Mouse (Mus musculus) hindbrain, embryonic 15.5 days (tissue): ENCODE data around the gene Snip1. TPM values are rescaled to one million over a fixed set of nuclear protein-coding genes. Genes with fewer than 3 reads are reported as not detected.

ENCODE experiments used
- ATAC-seq: fragments of 200-750 bp; cut with Nextera tagmentation; 2 replicates; pipeline ENCODE4 v1.8.0; 2017; ENCODE audit warnings: low read depth, moderate number of reproducible peaks, moderate TSS enrichment; ENCODE audit not compliant: low FRiP score
- H3K27ac ChIP-seq: fragments of 300-500 bp; sonication (generic); replicated peaks from 2 replicates; pipeline ENCODE4 v1.5.1; 2015; ENCODE audit warnings: mild to moderate bottlenecking, inconsistent platforms
- H3K27me3 ChIP-seq: fragments of 300-500 bp; sonication (generic); 2 replicates; pipeline ENCODE4 v1.6.1; 2015; ENCODE audit warnings: control low read depth, inconsistent platforms
- H3K36me3 ChIP-seq: fragments of 300-500 bp; sonication (generic); 2 replicates; pipeline ENCODE4 v1.6.1; 2015; ENCODE audit warnings: control low read depth, inconsistent platforms
- H3K4me1 ChIP-seq: fragments of 300-500 bp; sonication (generic); replicated peaks from 2 replicates; pipeline ENCODE4 v1.6.1; 2015; ENCODE audit warnings: control low read depth, inconsistent platforms
- H3K4me2 ChIP-seq: fragments of 300-500 bp; sonication (generic); 2 replicates; pipeline ENCODE4 v1.6.1; 2015; ENCODE audit warnings: moderate library complexity, mild to moderate bottlenecking, inconsistent platforms
- H3K4me3 ChIP-seq: fragments of 300-500 bp; sonication (generic); 2 replicates; pipeline ENCODE4 v1.5.1; 2015; ENCODE audit warnings: mild to moderate bottlenecking, inconsistent platforms
- H3K9ac ChIP-seq: fragments of 300-500 bp; sonication (generic); 2 replicates; pipeline ENCODE4 v1.6.1; 2015; ENCODE audit warnings: inconsistent platforms
- H3K9me3 ChIP-seq: fragments of 300-500 bp; sonication (generic); 2 replicates; pipeline ENCODE4 v1.6.1; 2016; ENCODE audit warnings: control low read depth, inconsistent platforms
- WGBS: fragments of 180-500 bp; shearing (Covaris S2); methylation state at CpG from one replicate; pipeline ENCODE4 v1.1.7; 2015; 5-methylcytosine and 5-hydroxymethylcytosine counted together
- polyA plus RNA-seq: library from polyadenylated mRNA; unstranded; fragments of >200 nt; fragmentation: Nextera tagmentation; extraction: Ambion mirVana; gene quantifications from 2 replicates; pipeline ENCODE4 v1.2.1, GENCODE M21; 2015

Snip1 gene
- polyA plus RNA-seq, 1 experiment from 2014 or later = 22.7 TPM

GRCm38 (mm10) chr4:125063829-125064228, 2.6 kb upstream of the Snip1 start:
- H3K27ac ChIP-seq = no peak overlapping the region
- peaks cover 26% of the 10 kb centered on the region for H3K4me1 ChIP-seq
- 76% methylated on average over 8 of the region's 8 CpGs for WGBS
- 0 out of 2 replicates have a peak, but pooled peaks cover 3% of the 10 kb centered on the region for H3K36me3 ChIP-seq
- ATAC-seq = no peak
- H3K9me3 ChIP-seq = no peaks in the 10 kb centered on the region
- no peak overlapping the region for H3K4me2 ChIP-seq
- no peaks in the 10 kb centered on the region; the same call in 1 of the 2 replicates for H3K27me3 ChIP-seq
- H3K9ac ChIP-seq = no peak overlapping the region
- H3K4me3 ChIP-seq = no peak overlapping the region

- Histone ChIP-seq H3K4me1 (peaks cover 23% of the 10 kb centered on the region), H3K27me3 (no peaks in the 10 kb centered on the region; the same call in 1 of the 2 replicates), H3K4me2 (peak within 1 kb of the TSS; percentile 91), H3K36me3 (peaks cover 15% of the 10 kb centered on the region), H3K9ac (peak within 1 kb of the TSS; percentile 75), H3K27ac (peak within 1 kb of the TSS; percentile 74), H3K9me3 (no peaks in the 10 kb centered on the region), H3K4me3 (peak within 1 kb of the TSS; percentile 77)
- WGBS = 2% methylated on average over 26 of the region's 26 CpGs
- ATAC-seq = peak; percentile 49; the same call in 1 of the 2 replicates
Measured at GRCm38 (mm10) chr4:125065517-125066307, 760 bp upstream of the Snip1 start, which contains the start of gene Dnali1. Gene Dnali1, minus strand, starts transcription at chr4:125065703.

GRCm38 (mm10) chr4:125077700-125078099, 11.2 kb downstream of the Snip1 start:
- H3K36me3 ChIP-seq = peaks cover 25% of the 10 kb centered on the region
- H3K9ac ChIP-seq = no peak overlapping the region
- WGBS = 87% methylated on average over 2 of the region's 2 CpGs
- no peak overlapping the region for H3K27ac ChIP-seq
- no peaks in the 10 kb centered on the region for H3K4me1 ChIP-seq
- no peak for ATAC-seq
- no peak overlapping the region for H3K4me3 ChIP-seq
- no peaks in the 10 kb centered on the region for H3K27me3 ChIP-seq
- no peaks in the 10 kb centered on the region for H3K9me3 ChIP-seq
- no peak overlapping the region for H3K4me2 ChIP-seq

DNA sequence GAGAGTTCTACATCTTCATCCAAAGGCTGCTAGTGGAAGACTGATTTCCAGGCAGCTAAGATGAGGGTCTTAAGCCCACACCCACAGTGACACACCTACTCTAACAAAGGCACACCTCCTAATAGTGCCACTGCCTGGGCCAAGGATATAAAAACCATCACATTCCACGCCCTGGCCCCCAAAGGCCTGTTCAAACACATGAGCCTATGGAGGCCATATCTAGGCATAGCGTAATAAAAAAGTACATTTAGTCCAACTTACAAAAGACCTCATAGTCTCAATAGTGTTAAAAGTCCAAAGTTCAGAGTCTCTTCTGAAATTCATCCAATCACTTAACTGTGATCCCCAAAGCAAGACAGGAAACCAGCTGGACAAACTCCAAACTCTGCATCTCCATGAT, 12.2 kb downstream of the Snip1 start:
- Histone ChIP-seq H3K27ac (no peak overlapping the region), H3K9me3 (no peaks in the 10 kb centered on the region), H3K4me2 (no peak overlapping the region), H3K9ac (no peak overlapping the region), H3K36me3 (peaks cover 15% of the 10 kb centered on the region), H3K27me3 (no peaks in the 10 kb centered on the region), H3K4me1 (peaks cover under 1% of the 10 kb centered on the region; the same call in 1 of the 2 replicates), H3K4me3 (no peak overlapping the region)
- 93% methylated on average over 2 of the region's 2 CpGs for WGBS
- no peak for ATAC-seq

DNA sequence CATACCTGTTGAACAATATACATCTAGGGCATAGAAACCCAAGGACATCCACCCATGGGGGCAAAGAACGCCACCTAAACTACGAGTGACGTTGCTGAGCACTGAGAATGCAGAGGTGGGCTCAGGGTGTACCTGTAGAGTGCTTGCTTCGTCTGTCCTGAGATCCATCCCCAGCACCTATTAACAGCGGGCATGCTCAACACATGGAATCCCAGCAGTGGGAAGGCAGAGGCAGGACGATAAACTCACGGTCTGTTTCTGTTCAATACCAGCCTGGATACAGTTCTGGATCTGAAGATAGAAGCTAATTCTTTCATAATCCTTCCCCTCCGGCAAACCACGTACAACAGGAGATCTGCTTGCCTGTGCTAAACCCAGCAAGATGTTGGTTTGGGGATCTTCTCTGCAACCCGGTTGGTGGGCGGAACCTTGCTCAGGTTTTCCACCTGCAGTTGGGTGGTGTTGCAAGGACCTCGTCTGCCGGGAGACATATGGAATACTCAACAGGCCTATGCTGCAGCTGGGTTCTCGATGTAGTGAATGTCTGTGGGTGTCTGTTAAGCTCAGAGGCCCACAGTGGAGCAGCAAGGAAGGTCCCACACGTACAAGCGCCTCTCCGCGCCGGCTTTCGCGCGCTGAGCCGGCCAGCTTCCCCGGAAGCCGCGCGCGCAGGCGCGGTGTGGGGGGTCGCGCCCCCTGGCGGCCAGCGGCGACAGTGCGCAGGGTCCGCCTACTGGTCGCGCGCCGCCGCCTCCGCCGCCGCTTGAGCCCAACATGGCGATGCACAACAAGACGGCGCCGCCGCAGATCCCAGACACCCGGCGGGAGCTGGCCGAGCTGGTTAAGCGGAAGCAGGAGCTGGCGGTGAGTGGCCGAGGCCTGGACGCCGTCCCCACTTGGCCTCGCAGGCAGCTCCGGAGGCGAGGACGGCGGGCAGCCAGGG, 18.2 kb downstream of the Snip1 start, which contains the start of gene Meaf6:
Gene Meaf6 (plus strand): TSS at position 732 of the 943 bp plus-strand sequence.
- Histone ChIP-seq H3K27ac (peak within 1 kb of the TSS; percentile 100), H3K27me3 (no peaks in the 10 kb centered on the region), H3K4me1 (peaks cover 23% of the 10 kb centered on the region), H3K9me3 (no peaks in the 10 kb centered on the region), H3K36me3 (0 out of 2 replicates have a peak, but pooled peaks cover 9% of the 10 kb centered on the region), H3K4me3 (peak within 1 kb of the TSS; percentile 97), H3K9ac (peak within 1 kb of the TSS; percentile 91), H3K4me2 (peak within 1 kb of the TSS; percentile 89)
- 1% methylated on average over 62 of the region's 63 CpGs for WGBS
- peak; percentile 86 for ATAC-seq

DNA sequence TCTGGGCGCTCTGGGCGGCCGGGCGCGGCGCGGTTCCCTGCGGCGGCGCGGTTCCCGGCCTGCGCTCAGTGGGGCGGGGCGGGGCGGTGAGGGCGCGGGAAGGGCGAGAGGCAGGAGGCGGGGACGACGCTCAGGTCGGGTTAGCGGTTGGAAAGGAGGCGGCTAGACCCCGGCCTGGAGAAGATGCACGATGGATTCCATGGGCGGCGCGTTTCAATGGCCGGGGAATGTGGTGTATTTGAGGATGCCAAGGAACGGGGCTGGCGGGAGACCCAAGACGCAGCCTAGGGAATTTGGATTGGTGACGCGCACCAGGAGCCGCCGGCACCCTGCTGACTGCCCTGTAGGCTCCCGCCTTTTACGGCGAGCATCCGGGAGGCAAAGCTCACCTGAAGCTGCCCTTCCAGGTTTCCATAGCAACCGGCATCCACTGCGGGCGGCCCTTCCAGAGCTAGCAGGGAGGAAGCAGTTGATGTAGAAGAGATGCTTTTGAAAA, 18.9 kb downstream of the Snip1 start:
- no peaks in the 10 kb centered on the region for H3K27me3 ChIP-seq
- H3K4me3 ChIP-seq = peak overlapping the region; percentile 97
- H3K36me3 ChIP-seq = peaks cover 16% of the 10 kb centered on the region
- under 1% methylated on average over 45 of the region's 45 CpGs for WGBS
- H3K9ac ChIP-seq = peak overlapping the region; percentile 91
- no peaks in the 10 kb centered on the region for H3K9me3 ChIP-seq
- peaks cover 23% of the 10 kb centered on the region for H3K4me1 ChIP-seq
- peak; percentile 91 for ATAC-seq
- peak overlapping the region; percentile 89 for H3K4me2 ChIP-seq
- peak overlapping the region; percentile 100 for H3K27ac ChIP-seq

DNA sequence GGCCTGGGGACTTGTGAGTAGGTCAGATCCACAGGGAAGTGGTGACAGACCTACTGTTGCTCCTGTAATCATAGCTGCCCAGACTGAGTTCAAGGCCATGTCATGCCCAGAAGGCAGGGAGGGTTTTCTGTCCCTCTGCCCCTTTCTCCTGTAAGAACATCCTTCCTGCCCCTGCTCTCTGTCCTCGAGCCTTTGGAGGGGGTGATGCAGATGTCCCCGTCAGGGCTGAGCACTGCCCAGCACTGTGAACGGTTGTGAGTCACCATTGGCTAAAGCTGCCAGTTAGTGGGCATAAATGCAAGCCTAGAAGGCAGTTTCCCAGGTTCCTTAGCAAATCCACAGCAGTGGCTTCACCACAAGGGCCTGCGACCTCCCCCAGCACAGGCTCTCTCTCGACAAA, 26.6 kb downstream of the Snip1 start:
- no peaks in the 10 kb centered on the region for H3K9me3 ChIP-seq
- H3K27ac ChIP-seq = no peak overlapping the region
- no peak for ATAC-seq
- 89% methylated on average over 5 of the region's 5 CpGs for WGBS
- H3K4me2 ChIP-seq = no peak overlapping the region
- no peak overlapping the region for H3K4me3 ChIP-seq
- H3K9ac ChIP-seq = no peak overlapping the region
- no peaks in the 10 kb centered on the region for H3K27me3 ChIP-seq
- no peaks in the 10 kb centered on the region for H3K4me1 ChIP-seq
- H3K36me3 ChIP-seq = peaks cover 28% of the 10 kb centered on the region

DNA sequence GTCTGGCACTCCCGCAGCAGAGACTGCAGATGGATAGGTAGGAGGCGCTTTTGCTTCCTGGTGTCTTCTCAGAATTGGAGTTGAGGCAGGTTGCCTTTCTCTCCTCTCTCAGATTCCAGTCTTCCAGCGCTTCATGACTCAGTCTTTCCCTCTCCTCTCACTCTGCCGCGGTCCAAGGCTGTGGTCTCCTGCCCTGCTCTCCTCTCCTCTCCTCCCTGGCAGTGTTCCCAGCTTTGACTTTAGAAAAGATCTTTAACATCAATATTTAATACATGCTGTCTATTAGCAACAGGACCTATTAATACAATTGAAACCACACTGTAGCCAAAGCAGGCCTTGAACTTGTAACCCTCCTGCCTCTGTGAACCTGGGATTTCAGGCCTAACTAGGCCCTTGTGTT, 29.6 kb downstream of the Snip1 start:
- Histone ChIP-seq H3K9ac (no peak overlapping the region), H3K27me3 (no peaks in the 10 kb centered on the region), H3K9me3 (no peaks in the 10 kb centered on the region), H3K4me2 (no peak overlapping the region), H3K4me1 (no peaks in the 10 kb centered on the region), H3K4me3 (no peak overlapping the region), H3K27ac (no peak overlapping the region), H3K36me3 (peaks cover 8% of the 10 kb centered on the region)
- 95% methylated on average over 5 of the region's 5 CpGs for WGBS
- ATAC-seq = no peak

GRCm38 (mm10) chr4:125097412-125097811, 30.9 kb downstream of the Snip1 start:
- no peaks in the 10 kb centered on the region for H3K4me1 ChIP-seq
- H3K4me3 ChIP-seq = no peak overlapping the region
- no peak overlapping the region for H3K9ac ChIP-seq
- no peak overlapping the region for H3K4me2 ChIP-seq
- WGBS = 79% methylated on average over 4 of the region's 4 CpGs
- no peaks in the 10 kb centered on the region for H3K9me3 ChIP-seq
- H3K27ac ChIP-seq = no peak overlapping the region
- no peaks in the 10 kb centered on the region for H3K27me3 ChIP-seq
- no peak for ATAC-seq
- peaks cover under 1% of the 10 kb centered on the region for H3K36me3 ChIP-seq

DNA sequence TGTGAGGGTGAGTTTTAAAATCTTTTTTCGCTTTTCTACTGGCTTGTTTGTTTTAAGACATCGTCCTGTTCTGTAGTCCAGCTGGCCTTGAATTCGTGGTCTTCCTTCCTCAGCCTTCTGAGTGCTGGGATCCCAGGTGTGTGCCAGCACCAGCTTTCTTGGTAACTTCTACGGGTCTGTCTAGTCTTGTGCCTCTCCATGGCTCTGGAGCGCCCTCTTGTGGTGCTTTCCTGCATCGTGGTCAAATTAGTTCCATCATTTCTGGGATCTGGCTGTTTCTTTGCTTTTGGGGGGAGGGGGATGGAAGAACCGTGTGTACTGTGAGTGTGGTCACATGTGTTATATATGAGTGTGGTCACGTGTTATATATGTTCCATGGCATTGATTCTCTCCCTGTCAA, 33.0 kb downstream of the Snip1 start:
- no peak overlapping the region for H3K4me3 ChIP-seq
- no peaks in the 10 kb centered on the region for H3K4me1 ChIP-seq
- WGBS = 10% methylated on average over 8 of the region's 8 CpGs
- no peak overlapping the region for H3K27ac ChIP-seq
- no peak overlapping the region for H3K9ac ChIP-seq
- H3K9me3 ChIP-seq = no peaks in the 10 kb centered on the region
- ATAC-seq = peak; percentile 67; the same call in 1 of the 2 replicates
- peaks cover 18% of the 10 kb centered on the region for H3K36me3 ChIP-seq
- H3K27me3 ChIP-seq = no peaks in the 10 kb centered on the region
- H3K4me2 ChIP-seq = no peak overlapping the region

DNA sequence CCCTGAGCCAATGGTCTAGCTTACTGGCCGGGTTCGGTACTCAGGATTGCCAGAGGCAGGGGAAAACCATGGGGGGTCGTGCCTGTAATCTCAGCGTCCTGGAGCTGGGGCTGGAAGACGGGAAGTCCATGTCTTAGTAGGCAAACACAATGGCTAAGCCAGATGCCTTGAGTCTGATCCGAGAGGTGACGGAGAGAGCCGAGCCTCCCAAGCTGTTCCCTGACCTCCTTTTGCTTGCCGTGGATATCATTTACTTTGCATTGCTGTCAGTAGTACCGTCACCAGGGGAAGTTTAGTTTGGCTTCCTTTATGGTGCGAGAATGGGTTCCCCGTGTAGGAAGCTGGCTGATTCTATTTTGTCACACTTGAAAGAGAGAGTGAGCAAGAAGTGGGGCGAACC, 34.9 kb downstream of the Snip1 start:
- WGBS = 79% methylated on average over 13 of the region's 13 CpGs
- Histone ChIP-seq H3K4me1 (no peaks in the 10 kb centered on the region), H3K9ac (no peak overlapping the region), H3K27me3 (no peaks in the 10 kb centered on the region), H3K36me3 (peaks cover 30% of the 10 kb centered on the region), H3K4me3 (no peak overlapping the region), H3K9me3 (no peaks in the 10 kb centered on the region), H3K4me2 (no peak overlapping the region), H3K27ac (no peak overlapping the region)
- no peak for ATAC-seq
